Mouse (Mus musculus) ovary, adult 18-20 months (tissue): ENCODE results near the gene Acsl6.

Source experiments
- DNase-seq: peaks from one replicate; pipeline ENCODE4 v3.0.0; 2022; ENCODE audit warnings: low spot score, mixed read lengths

Gene Acsl6

DNA sequence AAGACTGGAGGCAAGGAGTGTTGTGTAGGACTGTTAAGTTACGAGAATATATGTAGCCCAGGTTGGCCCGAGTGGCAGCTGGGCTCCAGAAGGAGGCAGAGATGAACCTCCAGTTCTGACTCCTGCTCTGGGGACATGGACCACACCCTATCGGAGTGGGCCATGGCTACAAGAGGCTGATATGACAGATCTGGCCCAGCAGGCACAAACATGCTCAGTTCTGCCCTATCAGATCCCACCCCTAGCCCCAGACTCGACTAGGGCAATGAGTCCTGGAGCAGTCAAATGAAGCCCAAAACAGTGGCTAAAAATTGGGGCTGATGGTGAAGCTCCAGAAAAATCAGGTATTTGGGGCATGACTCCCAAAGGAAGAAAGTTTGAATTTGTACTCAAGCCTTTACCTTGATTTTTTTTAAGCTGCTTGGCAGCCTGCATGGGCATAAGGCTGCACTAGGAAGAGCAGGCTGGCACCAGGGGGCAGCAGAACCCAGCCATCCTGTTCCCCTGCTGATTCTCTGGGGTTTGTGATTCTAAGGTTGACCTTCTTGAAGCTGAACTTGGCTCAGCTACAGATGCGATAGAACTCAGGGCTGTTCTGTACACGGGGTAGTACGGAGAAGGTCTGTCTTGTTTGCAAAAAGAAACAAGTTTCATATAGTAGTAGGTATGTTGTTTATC lies 3.7 kb downstream of the Acsl6 start:
- DNase-seq, result peak; percentile 44

DNA sequence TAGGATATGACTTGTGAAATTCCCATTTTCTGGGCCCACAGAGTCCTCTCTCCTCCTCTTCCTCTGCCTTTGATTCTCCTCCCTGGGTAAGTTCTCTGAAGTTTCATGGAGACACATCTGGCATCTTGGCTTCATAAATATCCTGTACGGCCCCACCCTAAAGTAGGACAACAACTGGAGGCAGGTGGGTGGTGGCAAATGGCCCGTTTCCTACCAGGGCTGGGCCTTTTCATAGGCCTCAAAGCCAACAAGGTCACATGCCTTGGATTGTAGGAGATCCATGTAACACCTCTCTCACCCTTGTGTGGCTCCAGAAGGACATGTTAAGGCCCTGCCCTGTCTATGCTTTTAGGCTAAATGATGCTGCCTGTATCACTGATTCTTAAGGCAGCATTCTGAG lies 7.0 kb downstream of the Acsl6 start:
- DNase-seq, result no peak

DNA sequence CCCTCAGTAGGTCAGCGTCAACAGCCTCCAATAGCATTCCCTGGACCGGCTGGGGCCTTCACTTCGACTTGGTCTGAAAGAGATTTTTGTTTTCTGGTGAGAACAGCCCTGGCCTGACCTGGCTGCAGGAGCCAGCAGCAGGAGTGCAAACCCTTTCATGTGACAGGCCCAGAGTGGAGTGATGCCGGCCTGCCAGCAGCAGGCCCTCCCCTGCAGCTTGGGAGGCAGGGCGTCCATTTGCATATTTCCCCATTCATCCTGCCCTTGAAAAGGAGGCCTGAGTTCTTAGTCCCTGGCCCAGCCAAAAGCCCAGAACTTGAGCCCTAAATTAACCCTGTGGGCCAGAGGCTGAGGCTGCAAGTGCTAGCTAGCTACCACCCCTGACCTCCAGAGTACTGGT lies 8.4 kb downstream of the Acsl6 start:
- peak; percentile 10 for DNase-seq

DNA sequence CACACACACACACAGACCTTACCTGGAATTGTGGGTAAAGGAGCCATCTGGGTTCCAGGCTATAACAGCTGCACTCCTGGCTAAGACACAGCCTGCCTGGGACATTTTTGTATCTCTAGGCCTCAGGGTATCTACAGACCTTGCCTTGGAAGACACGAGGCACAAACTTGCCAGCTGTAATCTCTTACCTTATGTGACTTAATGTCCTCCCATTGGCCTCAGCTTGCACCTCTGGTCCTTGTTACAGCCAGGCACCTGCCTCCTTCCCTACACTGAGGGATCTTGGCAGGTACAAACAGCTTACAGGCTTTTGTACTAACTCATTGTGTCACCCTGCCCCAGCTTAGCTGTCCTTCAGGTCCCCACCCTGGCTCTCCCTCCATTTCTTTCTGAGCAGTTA lies 9.0 kb downstream of the Acsl6 start:
- DNase-seq, result no peak

DNA sequence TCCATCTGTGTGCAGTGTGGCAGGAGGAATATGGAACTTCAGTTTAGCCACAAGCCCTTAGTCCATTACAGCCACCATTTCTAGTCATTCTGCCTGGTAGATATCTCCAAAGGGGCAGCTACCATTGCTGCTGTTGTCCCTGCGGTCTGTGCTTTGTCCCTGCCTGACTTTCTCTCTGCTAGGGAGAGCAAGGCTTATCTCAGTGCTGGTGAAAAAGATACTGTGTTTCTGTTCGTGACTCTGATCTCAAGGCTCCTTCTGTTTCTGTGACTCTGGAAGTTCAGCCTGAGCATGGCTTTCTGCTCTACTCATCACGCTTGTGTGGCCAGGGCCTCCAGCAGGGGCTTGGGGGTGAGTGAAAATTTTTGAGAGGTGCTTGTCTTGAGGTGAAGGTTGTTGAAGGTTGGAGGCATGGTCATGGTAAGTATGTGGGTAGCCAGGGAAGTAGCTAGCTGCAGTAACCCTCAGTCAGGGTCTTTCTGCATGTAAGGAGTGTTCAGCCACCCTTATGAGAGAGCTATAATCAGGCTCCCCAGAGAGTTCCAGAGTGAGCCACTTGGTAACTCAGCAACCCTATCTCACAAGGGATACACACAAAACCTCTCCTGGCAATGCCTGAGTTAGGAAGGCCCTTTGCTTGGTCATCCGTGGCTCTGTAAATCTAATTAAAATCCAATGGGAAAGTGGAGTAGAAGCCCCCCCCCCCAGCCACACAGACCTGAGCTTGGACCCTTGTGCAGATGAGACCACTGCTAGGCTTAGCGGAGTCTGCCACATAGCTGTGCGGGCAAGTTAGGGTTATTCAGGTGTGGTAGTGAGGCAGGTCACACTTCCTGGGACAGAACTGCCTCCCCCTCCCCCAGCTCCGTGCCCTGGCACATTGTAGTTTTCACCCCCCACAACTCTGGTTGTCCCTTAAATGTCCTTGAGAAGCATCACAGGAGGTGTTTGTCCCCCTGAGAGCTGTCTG lies 10.1 kb downstream of the Acsl6 start:
- DNase-seq, result no peak

- DNase-seq, result no peak
Observed at GRCm38 (mm10) chr11:54314740-54315139, 11.1 kb downstream of the Acsl6 start.

- no peak for DNase-seq
Observed at GRCm38 (mm10) chr11:54315336-54315735, 11.7 kb downstream of the Acsl6 start.

DNA sequence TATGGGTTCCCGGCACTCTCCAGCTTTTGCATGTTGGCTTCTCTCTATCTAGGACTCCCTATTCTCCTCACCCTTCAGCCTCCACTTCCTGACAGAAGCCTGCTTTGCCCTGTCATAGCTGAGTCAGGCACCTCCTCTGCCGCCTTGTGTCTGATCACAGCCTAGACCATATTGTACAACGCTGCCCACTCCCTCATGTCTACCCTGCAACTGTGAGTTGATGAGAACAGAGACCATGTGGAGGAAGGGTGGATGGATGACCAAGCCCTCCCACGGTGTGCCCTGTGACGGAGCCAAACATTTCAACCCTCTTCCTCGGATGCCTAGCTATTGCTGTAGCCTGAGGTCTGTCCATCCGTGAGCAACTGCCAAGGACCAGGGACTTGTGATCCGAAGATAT lies 13.8 kb downstream of the Acsl6 start:
- DNase-seq, result no peak

DNA sequence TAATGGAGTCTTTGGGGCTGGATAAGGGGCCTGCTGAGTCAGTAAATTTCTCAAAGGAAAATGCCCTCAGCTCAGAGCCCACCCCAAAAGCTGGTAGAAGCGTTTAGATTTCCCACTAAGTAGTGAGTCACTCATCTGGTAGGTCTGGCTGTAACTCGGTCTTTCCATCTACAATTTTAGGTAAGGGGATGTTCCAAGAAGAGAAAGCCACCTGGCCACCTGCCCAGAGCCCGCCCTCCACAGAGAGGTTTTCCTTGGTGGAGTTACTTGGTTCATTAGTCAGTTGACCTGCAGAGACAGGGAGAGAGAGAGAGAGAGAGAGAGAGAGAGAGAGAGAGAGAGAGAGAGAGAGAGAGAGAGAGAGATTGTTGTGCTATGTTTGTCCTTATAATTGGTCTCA lies 14.2 kb downstream of the Acsl6 start:
- no peak for DNase-seq

DNA sequence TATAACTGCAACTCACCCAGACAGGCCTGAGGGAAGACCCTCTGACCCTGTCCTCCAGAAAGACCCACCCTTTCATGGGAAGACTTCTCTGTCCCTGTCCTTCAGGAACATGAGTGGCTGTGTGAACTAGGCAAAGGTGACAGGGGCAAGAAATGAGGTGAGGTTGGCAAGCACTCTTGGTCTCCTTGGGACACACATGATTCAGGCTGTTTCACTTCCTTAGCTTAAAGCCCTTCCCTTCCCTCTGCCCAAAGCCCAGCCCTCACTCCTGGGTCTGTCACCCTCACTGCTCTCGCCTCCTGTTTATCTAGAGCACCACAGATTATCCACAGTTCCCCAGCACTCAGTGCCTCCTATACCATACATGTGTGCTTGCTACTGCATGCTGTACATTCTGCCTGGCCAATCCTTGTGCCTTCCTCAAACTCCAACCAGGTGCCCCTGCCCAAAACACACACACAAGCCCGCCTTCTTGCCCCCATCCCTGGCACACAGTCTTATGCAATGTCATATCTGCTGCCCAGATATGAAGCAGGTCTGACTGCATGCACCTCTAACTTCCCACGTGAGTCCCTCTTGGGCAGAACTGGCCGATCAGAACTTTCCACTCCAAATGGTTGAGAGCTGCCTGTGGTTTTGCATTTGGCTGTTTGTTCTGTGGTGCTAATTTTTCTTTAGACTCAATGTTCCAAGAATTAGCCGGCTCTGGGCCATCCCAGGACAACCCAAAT lies 18.4 kb downstream of the Acsl6 start:
- DNase-seq, result no peak

- no peak for DNase-seq
Observed at GRCm38 (mm10) chr11:54331463-54332183, 28.0 kb downstream of the Acsl6 start.

DNA sequence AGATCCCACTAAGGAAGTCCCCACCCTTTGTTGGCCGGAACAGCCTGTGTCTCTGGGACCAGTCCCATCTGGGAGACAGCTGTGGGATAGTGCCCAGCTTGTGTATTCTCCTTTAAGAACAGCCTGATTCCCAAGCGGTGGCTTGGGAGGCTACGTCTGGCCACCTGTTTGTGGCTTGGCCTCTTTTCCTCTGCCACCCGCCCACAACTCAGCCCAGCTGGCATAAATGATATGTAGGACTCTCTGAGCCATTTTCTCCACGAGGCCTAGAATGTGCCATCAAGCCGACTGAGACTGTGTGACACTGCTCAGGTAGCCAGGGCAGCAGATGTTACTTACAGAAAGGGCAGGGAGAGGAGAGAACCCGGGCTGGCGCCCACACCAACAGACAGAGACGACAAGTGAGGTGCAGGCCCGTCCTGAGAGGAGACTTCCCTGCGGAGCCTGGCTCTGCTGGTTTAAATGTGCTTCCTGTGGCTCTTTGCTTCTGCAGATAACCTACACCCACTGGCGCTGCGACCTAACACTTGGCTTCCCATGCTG lies 32.6 kb downstream of the Acsl6 start:
- DNase-seq, result no peak

DNA sequence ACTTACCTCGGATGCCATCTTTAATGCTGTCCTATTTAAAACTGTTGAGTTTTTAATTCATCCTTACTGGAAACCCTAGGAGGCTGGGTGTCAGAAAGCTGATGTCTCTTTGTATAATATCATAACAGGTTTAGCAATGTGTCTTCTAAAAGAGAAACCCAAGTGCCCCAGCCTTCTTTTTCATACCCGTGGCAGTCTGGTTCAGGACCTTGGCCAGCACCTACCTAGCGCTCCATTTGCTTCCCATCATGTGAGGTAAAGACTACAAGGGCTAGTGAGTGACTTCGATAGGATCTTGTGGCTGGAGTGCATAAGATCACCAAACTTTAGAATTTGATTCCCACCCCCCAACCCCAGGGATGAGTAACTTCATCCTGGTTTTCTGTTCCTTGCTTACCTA lies 40.1 kb downstream of the Acsl6 start:
- no peak for DNase-seq

DNA sequence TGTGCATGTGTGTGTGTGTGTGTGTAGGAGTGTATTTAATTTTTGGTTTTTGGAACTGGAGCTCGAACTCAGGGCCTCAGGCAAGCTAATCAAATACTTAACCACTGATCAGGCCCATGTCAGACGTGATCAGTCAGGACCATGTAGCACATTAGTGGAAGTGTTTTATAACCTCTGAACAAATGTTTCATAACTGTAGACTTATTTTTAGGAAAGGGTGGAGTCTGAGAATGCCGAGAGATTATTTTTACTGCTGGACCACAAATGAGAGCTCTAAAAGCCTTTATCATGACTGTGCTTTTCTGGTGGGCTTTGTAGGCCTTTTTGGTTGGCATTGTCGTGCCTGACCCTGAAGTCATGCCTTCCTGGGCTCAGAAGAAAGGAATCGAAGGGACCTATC lies 48.1 kb downstream of the Acsl6 start:
- DNase-seq, result no peak

DNA sequence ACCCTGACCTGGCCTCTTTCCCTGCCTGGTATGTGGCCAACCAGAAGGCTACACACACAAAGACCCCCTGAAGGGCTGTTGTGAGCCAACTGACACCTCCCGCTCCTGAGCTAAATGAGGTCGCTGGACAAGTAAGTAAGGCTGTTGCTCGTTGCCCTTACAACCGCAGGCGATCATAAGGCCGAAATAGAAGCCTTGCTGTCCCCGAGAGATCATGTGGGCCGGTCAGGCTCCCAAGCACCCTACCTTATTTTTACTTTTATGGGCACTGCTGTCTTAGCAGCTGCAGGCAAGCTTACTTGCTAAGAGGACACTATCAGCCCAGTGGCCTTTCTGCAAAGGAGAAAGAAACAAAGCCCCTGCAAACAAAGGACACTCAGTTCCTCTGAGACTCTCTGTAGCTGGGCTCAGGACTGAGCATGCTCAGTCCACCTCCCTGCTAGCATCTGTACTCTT lies 49.6 kb downstream of the Acsl6 start:
- DNase-seq, result no peak

DNA sequence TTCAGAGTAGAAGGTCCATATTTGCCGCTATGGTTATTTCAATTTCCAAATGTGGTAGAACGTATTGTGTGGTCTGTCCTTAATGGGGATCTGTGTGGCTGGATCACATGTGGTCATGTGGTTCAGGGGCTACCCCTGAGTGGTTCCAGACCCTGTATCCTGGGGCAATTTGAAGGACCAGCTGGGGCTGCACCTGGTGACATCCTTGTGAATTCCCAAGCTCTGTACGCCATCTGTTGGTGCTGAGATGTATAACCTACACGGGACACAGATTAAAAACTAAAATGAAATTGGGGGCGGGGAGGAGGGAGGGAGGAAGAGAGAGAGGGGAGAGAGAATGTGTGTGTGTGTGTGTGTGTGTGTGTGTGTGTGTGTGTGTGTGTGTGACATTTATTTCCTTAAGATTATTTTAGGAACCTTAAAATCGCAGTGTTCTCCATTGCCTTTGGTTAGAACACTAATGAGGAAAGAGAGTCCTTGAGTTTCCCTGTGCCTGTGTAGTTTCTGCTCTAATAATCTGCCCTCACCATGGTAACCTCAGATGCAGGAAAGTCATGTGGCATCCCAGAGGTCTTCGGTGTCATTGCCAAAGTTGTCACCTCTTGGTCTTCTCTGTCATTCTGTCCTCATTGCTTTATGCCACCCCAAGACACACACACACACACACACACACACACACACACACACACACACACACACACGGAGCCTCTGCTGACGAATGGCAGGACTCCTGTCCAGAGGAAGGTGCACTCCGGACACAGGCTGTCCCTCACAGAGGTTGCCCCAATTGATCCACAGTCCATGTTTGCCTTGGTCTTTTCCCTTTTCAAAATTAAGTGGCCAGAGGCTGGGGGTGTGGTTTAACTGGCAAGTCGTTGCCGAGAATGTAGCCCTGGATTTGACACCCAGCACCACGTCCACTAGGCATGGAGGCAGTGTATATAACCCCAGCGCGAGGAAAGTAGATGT lies 51.3 kb downstream of the Acsl6 start:
- DNase-seq, result no peak

- DNase-seq, result no peak
Observed at GRCm38 (mm10) chr11:54355564-54355955, 52.0 kb downstream of the Acsl6 start.

GRCm38 (mm10) chr11:54356676-54357075 lies 53.1 kb downstream of the Acsl6 start:
- DNase-seq, result no peak

DNA sequence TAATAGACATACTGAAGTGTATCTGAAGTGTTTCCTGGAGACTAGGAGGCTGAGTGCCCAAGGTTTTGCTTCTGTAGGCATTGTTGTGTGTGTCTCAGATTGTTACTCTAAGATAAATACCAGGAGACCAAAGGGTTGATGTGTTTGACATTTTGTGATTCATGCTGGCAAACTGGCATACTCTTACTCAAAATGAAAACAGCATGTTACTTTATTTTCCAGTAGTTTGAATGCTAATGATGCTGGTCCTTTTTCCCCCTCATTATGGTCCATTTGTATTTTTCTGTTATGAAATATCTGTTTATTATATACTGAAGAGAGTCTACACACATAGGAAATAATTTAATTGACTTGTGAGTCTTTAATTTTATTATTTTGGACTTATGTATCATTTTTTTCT lies 69.0 kb downstream of the Acsl6 start:
- no peak for DNase-seq

- DNase-seq, result no peak
Observed at GRCm38 (mm10) chr11:54390386-54390785, 86.8 kb downstream of the Acsl6 start.
